Mouse (Mus musculus) intestine, postnatal 0 days (tissue): ENCODE results near the gene Tmem150a. TPM values are rescaled to one million over a fixed set of nuclear protein-coding genes. Genes with fewer than 3 reads are reported as not detected.

Source experiments
- ATAC-seq: fragments of 200-750 bp; cut with Nextera tagmentation; 2 replicates; pipeline ENCODE4 v1.8.0; 2017; ENCODE audit warnings: mild to moderate bottlenecking, moderate TSS enrichment, moderate library complexity
- H3K27ac ChIP-seq: fragments of 300-500 bp; sonication (generic); 2 replicates; pipeline ENCODE4 v1.5.1; 2014; ENCODE audit warnings: mild to moderate bottlenecking, low read depth, low read length, moderate library complexity
- H3K27me3 ChIP-seq: fragments of 300-500 bp; sonication (generic); replicated peaks from 2 replicates; pipeline ENCODE4 v1.6.1; 2014; ENCODE audit warnings: low read length, mixed read lengths; ENCODE audit not compliant: control insufficient read depth, insufficient read depth
- H3K36me3 ChIP-seq: fragments of 300-500 bp; sonication (generic); 2 replicates; pipeline ENCODE4 v1.6.1; 2014; ENCODE audit warnings: mild to moderate bottlenecking, moderate library complexity; ENCODE audit not compliant: control insufficient read depth, insufficient read depth
- H3K4me1 ChIP-seq: fragments of 300-500 bp; sonication (generic); replicated peaks from 2 replicates; pipeline ENCODE4 v1.6.1; 2014; ENCODE audit warnings: antibody characterized with exemption, low read length, mixed read lengths; ENCODE audit not compliant: control insufficient read depth, insufficient read depth
- H3K4me2 ChIP-seq: fragments of 300-500 bp; sonication (generic); replicated peaks from 2 replicates; pipeline ENCODE4 v1.6.1; 2014; ENCODE audit warnings: low read depth, mild to moderate bottlenecking, moderate library complexity
- H3K4me3 ChIP-seq: fragments of 300-500 bp; sonication (generic); 2 replicates; pipeline ENCODE4 v1.5.1; 2014; ENCODE audit warnings: low read depth, low read length
- H3K9ac ChIP-seq: fragments of 300-500 bp; sonication (generic); 2 replicates; pipeline ENCODE4 v1.6.1; 2014; ENCODE audit warnings: mild to moderate bottlenecking, low read depth, low read length
- H3K9me3 ChIP-seq: fragments of 300-500 bp; sonication (generic); 2 replicates; pipeline ENCODE4 v1.6.1; 2016; ENCODE audit warnings: mixed run types; ENCODE audit not compliant: control insufficient read depth
- CTCF ChIP-seq: sonication (generic); IDR thresholded peaks from 2 replicates; pipeline ENCODE4 v1.5.1; 2016; ENCODE audit warnings: low read depth, mild to moderate bottlenecking, control low read depth, antibody characterized with exemption, moderate library complexity
- WGBS: fragments of 180-500 bp; shearing (Covaris S2); extraction: QIAGEN DNeasy Blood & Tissue Kit; methylation state at CpG from one replicate; pipeline ENCODE4 v1.1.7; 2014; 5-methylcytosine and 5-hydroxymethylcytosine counted together
- polyA plus RNA-seq: library from polyadenylated mRNA; unstranded; fragments of >200 nt; fragmentation: Nextera tagmentation; extraction: Ambion mirVana; gene quantifications from 2 replicates; pipeline ENCODE4 v1.2.1, GENCODE M21; 2015

Tmem150a gene
- polyA plus RNA-seq, 1 experiment from 2014 or later, result 12.4 TPM

DNA sequence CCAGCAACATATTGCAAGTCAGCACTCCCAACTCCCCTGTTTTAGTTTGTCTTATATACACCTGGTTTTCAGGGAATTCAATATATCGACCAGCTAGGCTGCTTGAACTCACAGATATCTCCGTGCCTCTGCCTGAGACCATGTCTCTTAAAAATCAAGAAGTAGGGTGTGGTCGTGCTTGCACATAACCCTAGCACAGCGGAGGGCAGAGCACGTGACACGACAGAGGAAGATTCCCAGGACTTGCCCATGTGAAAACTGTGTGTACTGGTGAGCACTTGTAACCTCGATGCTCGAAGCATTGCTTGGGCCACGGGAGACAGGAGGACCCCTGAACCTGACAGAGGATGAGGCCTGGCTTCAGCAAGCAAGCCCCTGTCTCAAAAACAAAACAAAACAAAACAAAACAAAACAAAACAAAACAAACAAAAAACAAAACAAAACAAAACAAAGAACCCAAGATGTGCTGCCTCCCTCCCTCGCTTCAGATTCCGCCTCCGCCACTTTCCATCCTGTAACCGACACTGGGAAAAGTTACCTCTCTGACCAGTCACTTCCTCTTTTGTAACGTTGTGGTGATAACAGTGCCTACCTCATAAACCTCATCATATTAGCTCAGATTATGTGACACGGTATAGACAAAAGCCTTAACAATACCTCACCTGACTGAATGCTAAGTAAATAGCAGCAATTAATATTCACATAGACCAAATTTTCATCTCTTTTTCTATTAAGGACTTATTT lies 19.7 kb downstream of the Tmem150a start:
- H3K9me3 ChIP-seq, result no peaks in the 10 kb centered on the region
- 54% methylated on average over 15 of the region's 15 CpGs for WGBS
- H3K4me2 ChIP-seq, result 0 out of 2 replicates have a peak overlapping the region, but pooled peaks have one; percentile 3
- TF ChIP-seq CTCF, result no peak
- 0 out of 2 replicates have a peak, but pooled peaks cover 3% of the 10 kb centered on the region for H3K4me1 ChIP-seq
- no peak overlapping the region for H3K4me3 ChIP-seq
- H3K9ac ChIP-seq, result no peak overlapping the region
- H3K27me3 ChIP-seq, result no peaks in the 10 kb centered on the region
- ATAC-seq, result no peak
- no peak overlapping the region for H3K27ac ChIP-seq
- no peaks in the 10 kb centered on the region for H3K36me3 ChIP-seq

DNA sequence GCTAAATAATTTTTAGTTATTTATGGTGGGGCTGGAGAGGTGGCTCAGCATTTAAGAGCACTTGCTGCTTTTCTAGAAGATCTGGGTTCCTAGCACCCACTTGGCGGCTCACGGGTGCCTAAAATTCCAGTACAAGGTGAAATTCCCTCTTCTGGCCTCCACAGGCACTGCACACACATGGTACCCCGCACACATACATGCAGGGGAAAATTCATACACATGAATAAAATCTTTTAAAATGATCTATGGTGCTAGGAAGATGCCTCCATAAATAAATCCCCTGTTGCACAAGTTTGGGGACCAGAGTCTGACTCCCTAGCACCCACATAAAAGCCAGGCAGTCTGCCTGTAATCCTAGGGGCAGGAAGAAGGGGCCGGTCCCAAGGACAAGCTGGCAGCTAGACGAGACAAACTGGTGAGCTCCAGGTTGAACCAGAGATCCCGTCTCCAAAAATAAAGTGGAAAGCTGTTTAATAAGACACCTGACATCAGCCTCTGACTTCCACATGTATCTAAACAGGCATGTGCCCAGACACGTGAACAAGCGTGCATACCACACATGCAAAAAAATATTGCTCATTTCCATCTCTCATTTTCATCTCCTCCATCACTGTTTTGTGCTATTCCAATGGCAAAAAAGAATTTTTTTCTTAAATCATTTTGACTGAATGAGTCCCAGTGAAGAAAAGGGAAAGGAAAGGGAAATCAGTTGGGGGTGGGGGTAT lies 23.4 kb downstream of the Tmem150a start:
- H3K9me3 ChIP-seq, result no peaks in the 10 kb centered on the region
- no peak for TF ChIP-seq CTCF
- H3K4me1 ChIP-seq, result no peaks in the 10 kb centered on the region
- H3K36me3 ChIP-seq, result no peaks in the 10 kb centered on the region
- H3K27ac ChIP-seq, result no peak overlapping the region
- no peak for ATAC-seq
- H3K27me3 ChIP-seq, result no peaks in the 10 kb centered on the region
- no peak overlapping the region for H3K9ac ChIP-seq
- 89% methylated on average over 8 of the region's 8 CpGs for WGBS
- no peak overlapping the region for H3K4me3 ChIP-seq
- H3K4me2 ChIP-seq, result no peak overlapping the region

DNA sequence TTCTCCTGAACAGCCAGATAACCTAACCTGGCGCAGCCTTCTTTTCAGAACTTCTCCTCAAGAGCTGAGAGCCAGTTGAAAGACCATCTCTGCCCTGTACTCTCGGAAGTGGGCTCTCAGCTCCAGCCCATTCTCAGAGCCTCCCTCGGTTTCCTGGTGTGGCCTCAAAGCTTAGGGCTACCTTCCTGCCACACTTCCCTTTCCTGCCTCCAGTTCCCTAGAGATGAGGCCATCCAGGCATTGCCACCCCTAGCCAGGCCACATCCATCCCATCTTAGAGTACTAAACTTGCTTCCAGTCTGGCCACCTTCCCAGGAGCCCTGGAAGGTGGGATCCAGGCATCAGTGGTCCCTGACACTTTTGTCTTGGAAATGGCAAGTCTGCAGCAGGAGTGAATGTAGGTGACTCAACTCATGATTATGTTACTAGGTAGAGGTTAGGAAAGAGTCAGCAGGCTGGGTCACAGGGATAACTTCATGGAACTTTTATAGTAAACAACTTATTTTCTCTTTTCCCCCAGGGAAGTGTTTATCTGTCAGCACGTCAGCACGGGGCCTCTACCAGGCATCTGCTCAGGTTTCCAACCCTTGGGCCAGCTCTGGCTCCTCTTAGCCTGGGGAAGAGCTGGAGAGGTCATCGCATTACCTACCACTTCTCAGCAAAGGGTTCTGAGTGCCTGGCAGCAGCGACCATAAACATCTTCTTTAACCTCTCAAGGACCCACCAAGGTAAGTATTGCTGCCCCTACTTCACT lies 24.3 kb downstream of the Tmem150a start:
- 57% methylated on average over 7 of the region's 7 CpGs for WGBS
- no peaks in the 10 kb centered on the region for H3K9me3 ChIP-seq
- peak overlapping the region; percentile 51 for H3K4me3 ChIP-seq
- H3K4me1 ChIP-seq, result no peaks in the 10 kb centered on the region
- ATAC-seq, result 0 out of 2 replicates have a peak, but pooled peaks have one; percentile 3
- no peak for TF ChIP-seq CTCF
- no peaks in the 10 kb centered on the region for H3K27me3 ChIP-seq
- peak overlapping the region; percentile 49 for H3K9ac ChIP-seq
- peak overlapping the region; percentile 78 for H3K4me2 ChIP-seq
- peaks cover 7% of the 10 kb centered on the region; the same call in 1 of the 2 replicates for H3K36me3 ChIP-seq
- peak overlapping the region; percentile 70; the same call in 1 of the 2 replicates for H3K27ac ChIP-seq

DNA sequence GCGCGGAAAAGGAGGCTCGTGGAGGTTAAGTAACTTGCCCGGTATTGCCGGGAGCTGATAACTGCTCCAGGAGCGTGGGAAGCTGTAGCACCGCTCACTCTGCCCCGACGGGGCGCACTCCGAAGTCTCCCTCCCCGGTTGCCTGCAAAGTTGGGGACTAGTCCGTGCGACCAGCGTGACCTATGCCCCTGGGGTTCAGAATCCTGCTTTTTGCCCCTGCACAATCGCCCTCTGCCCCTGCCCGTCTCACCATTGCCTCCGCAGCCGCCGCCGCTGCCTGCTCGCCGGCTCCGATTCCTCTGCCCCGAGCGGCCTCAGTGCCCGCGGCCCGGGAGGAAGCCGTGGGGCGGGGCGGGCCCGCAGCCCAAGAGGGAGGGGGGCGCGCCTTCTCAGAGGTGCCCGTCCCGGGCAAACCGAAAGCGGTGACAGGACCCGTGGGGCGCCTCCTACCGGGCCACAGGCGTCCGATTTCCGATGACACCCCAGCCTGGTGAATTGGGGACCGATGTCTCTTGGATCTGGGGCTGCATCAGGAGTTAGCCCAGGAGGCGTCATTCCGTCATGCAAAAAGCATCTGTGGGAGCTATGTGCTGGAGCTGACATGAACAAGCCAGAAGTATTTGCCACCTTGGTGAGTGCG lies 25.0 kb downstream of the Tmem150a start, which contains the start of gene Vamp5:
TSS of gene Vamp5 (minus strand) at position 338 of the 640 bp plus-strand sequence.
- peak; percentile 78 for ATAC-seq
- H3K36me3 ChIP-seq, result peaks cover 14% of the 10 kb centered on the region
- H3K27me3 ChIP-seq, result no peaks in the 10 kb centered on the region
- H3K4me2 ChIP-seq, result peak within 1 kb of the TSS; percentile 78
- no peaks in the 10 kb centered on the region for H3K9me3 ChIP-seq
- H3K9ac ChIP-seq, result peak within 1 kb of the TSS; percentile 49
- TF ChIP-seq CTCF, result peak; percentile 65
- H3K4me3 ChIP-seq, result peak within 1 kb of the TSS; percentile 51
- peak within 1 kb of the TSS; percentile 70 for H3K27ac ChIP-seq
- no peaks in the 10 kb centered on the region for H3K4me1 ChIP-seq
- WGBS, result 2% methylated on average over 46 of the region's 49 CpGs

DNA sequence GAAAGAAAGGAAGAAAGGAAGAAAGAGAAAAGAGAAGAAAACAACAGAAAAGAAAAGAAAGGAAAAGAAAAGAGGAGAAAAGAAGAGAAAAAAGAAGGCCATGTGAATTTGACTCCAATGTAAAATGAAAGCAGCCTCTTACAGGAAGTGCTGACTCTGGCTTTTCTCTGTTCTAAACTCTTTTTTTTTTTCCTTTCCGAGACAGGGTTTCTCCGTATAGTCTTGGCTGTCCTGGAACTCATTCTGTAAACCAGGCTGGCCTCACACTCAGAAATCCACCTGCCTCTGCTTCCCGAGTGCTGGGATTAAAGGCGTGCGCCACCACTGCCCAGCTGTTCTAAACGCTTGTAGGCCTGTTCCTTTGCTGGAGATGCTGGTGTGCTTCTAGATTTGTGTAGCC lies 27.2 kb downstream of the Tmem150a start:
- ATAC-seq, result no peak
- TF ChIP-seq CTCF, result no peak

More for the DNA sequence above, 27.2 kb downstream of the Tmem150a start:
- H3K4me1 ChIP-seq, result no peaks in the 10 kb centered on the region
- no peaks in the 10 kb centered on the region for H3K27me3 ChIP-seq
- 68% methylated on average over 6 of the region's 6 CpGs for WGBS
- H3K36me3 ChIP-seq, result peaks cover 30% of the 10 kb centered on the region
- H3K9ac ChIP-seq, result no peak overlapping the region
- H3K27ac ChIP-seq, result no peak overlapping the region
- H3K4me3 ChIP-seq, result no peak overlapping the region
- H3K4me2 ChIP-seq, result no peak overlapping the region
- no peaks in the 10 kb centered on the region for H3K9me3 ChIP-seq
